Mouse (Mus musculus) forebrain, embryonic 14.5 days (tissue): ENCODE measurements around the gene Gpr157. TPM values are rescaled to one million over a fixed set of nuclear protein-coding genes. Genes with fewer than 3 reads are reported as not detected.
A peak's percentile ranks its signal among the peaks of the same experiment; 100 is the strongest.
"Not testable (repeated sequence)": the region's sequence is repeated elsewhere in the genome, so short reads cannot be mapped to it uniquely, and the experiment has no call there.

ENCODE experiments used
- ATAC-seq: fragments of 200-750 bp; cut with Nextera tagmentation; 2 replicates; pipeline ENCODE4 v1.8.0; 2017; ENCODE audit warnings: mild to moderate bottlenecking, moderate library complexity
- DNase-seq: peaks from one replicate; pipeline ENCODE4 v3.0.0-alpha.2; 2015; ENCODE audit warnings: low spot score
- H3K27ac ChIP-seq: fragments of 300-500 bp; sonication (generic); 2 replicates; pipeline ENCODE4 v1.5.1; 2014; ENCODE audit warnings: low read depth, mild to moderate bottlenecking, control low read depth, low read length, moderate library complexity
- H3K27me3 ChIP-seq: fragments of 300-500 bp; sonication (generic); replicated peaks from 2 replicates; pipeline ENCODE4 v1.6.1; 2014; ENCODE audit warnings: low read length, control low read depth, mixed read lengths; ENCODE audit not compliant: control insufficient read depth, insufficient read depth
- H3K36me3 ChIP-seq: fragments of 300-500 bp; sonication (generic); 2 replicates; pipeline ENCODE4 v1.6.1; 2014; ENCODE audit warnings: low read length, control low read depth; ENCODE audit not compliant: control insufficient read depth, insufficient read depth
- H3K4me1 ChIP-seq: fragments of 300-500 bp; sonication (generic); 2 replicates; pipeline ENCODE4 v1.6.1; 2014; ENCODE audit warnings: antibody characterized with exemption, low read length, control low read depth; ENCODE audit not compliant: control insufficient read depth, insufficient read depth
- H3K4me2 ChIP-seq: fragments of 300-500 bp; sonication (generic); 2 replicates; pipeline ENCODE4 v1.6.1; 2014; ENCODE audit warnings: mild to moderate bottlenecking, control low read depth, low read length
- H3K4me3 ChIP-seq: fragments of 300-500 bp; sonication (generic); 2 replicates; pipeline ENCODE4 v1.5.1; 2014; ENCODE audit warnings: low read depth, low read length, control low read depth
- H3K9ac ChIP-seq: fragments of 300-500 bp; sonication (generic); 2 replicates; pipeline ENCODE4 v1.6.1; 2014; ENCODE audit warnings: mild to moderate bottlenecking, low read length, control low read depth, moderate library complexity
- H3K9me3 ChIP-seq: fragments of 300-500 bp; sonication (generic); replicated peaks from 2 replicates; pipeline ENCODE4 v1.6.1; 2016; ENCODE audit warnings: low read length, control low read depth, mixed read lengths; ENCODE audit not compliant: control insufficient read depth
- WGBS: fragments of 180-500 bp; shearing (Covaris S2); extraction: QIAGEN DNeasy Blood & Tissue Kit; methylation state at CpG from one replicate; pipeline ENCODE4 v1.1.7; 2014; 5-methylcytosine and 5-hydroxymethylcytosine counted together
- polyA plus RNA-seq: library from polyadenylated mRNA; unstranded; fragments of >200 nt; fragmentation: Nextera tagmentation; extraction: Ambion mirVana; gene quantifications from 2 replicates; pipeline ENCODE4 v1.2.1, GENCODE M21; 2014

The Gpr157 gene
- polyA plus RNA-seq, result 0.05 and 0.06 TPM in 2 replicates

- peak within 1 kb of the TSS; percentile 99 for H3K4me2 ChIP-seq
- H3K9me3 ChIP-seq, result no peaks in the 10 kb centered on the region
- peaks cover 14% of the 10 kb centered on the region for H3K27me3 ChIP-seq
- WGBS, result under 1% methylated on average over 47 of the region's 56 CpGs
- peaks cover 5% of the 10 kb centered on the region; the same call in 1 of the 2 replicates for H3K4me1 ChIP-seq
- H3K4me3 ChIP-seq, result peak within 1 kb of the TSS; percentile 44
- H3K27ac ChIP-seq, result no peak within 1 kb of the TSS
- ATAC-seq (peak; percentile 96), DNase-seq (peak; percentile 93)
- H3K36me3 ChIP-seq, result no peaks in the 10 kb centered on the region
- peak within 1 kb of the TSS; percentile 56 for H3K9ac ChIP-seq
Observed at GRCm38 (mm10) chr4:150087161-150087889, at the start of gene Gpr157. Gpr157 (plus strand) TSS chr4:150087365.

- Histone ChIP-seq H3K4me2 (no peak overlapping the region), H3K36me3 (no peaks in the 10 kb centered on the region), H3K9me3 (no peaks in the 10 kb centered on the region), H3K27me3 (peaks cover 18% of the 10 kb centered on the region), H3K27ac (no peak overlapping the region), H3K4me1 (no peaks in the 10 kb centered on the region), H3K9ac (no peak overlapping the region), H3K4me3 (no peak overlapping the region)
- 87% methylated on average over 7 of the region's 7 CpGs for WGBS
- DNase-seq (no peak), ATAC-seq (no peak)
Observed at GRCm38 (mm10) chr4:150038533-150038932, 48.6 kb upstream of the Gpr157 start.

- H3K4me2 ChIP-seq, result no peak overlapping the region
- no peaks in the 10 kb centered on the region for H3K9me3 ChIP-seq
- H3K4me1 ChIP-seq, result no peaks in the 10 kb centered on the region
- no peak overlapping the region for H3K9ac ChIP-seq
- H3K36me3 ChIP-seq, result no peaks in the 10 kb centered on the region
- ATAC-seq (no peak), DNase-seq (no peak)
- WGBS, result 81% methylated on average over 9 of the region's 9 CpGs
- no peak overlapping the region for H3K4me3 ChIP-seq
- H3K27ac ChIP-seq, result no peak overlapping the region
- H3K27me3 ChIP-seq, result peaks cover 3% of the 10 kb centered on the region
Observed at GRCm38 (mm10) chr4:150040003-150040581, 47.1 kb upstream of the Gpr157 start.

DNA sequence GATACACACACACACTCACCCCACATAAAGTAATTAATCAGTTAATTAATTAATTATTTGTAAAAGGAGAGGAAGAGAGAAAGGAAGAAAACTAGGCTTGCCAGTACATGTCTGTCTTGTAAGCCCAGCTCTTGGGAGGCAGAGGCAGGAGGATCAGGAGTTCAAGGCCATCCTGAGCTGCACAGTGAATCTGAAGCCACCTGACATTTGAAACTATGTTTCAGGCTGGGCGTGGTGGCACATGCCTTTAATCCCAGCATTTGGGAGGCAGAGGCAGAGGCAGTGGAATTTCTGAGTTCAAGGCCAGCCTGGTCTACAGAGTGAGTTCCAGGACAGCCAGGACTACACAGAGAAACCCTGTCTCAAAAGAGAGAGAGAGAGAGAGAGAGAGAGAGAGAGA lies 46.3 kb upstream of the Gpr157 start:
- H3K9ac ChIP-seq, H3K27ac ChIP-seq, H3K36me3 ChIP-seq, H3K4me1 ChIP-seq, H3K4me2 ChIP-seq, DNase-seq, H3K27me3 ChIP-seq, H3K4me3 ChIP-seq, H3K9me3 ChIP-seq, ATAC-seq: not testable (repeated sequence)
- 67% methylated on average over 1 of the region's 1 CpGs for WGBS

DNA sequence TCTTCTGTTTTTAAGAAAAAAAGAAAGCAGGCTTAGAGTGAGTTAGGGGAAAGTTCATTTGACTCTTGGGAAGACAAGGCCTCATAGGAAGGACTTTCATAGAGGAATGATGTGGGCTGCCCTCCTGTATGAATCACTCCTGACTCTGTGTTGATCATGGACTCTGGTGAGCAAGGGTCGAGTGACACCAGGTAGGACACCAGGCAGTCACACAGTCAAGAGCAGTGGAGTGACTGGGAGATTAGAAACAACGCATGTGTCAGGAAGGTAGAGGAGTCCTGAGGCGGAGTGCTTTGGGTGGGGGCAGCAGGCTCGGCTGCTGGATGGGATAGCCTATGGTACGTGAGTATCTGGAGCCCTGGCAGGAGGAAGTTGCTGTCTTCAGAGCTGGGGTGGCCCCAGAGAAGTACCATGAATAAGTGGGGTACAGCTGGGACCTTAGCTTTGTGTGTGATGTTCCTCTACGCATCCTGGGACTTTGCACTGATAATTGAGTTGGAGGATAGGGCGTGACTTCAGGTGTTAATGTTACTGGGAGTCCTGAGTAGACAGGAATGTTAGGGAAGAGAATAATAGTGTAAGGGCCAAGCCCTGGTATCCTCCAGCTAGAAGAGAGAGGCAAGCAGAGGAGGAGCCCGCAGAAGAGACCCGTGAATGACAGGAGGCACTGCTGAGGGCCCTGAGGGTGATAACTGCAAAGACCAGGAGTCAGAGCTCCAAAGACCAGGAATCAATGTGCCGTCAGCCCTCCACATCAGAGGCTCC lies 45.6 kb upstream of the Gpr157 start:
- ATAC-seq (no peak), DNase-seq (no peak)
- Histone ChIP-seq H3K4me1 (no peaks in the 10 kb centered on the region), H3K9me3 (no peaks in the 10 kb centered on the region), H3K36me3 (no peaks in the 10 kb centered on the region), H3K27me3 (no peaks in the 10 kb centered on the region), H3K4me2 (no peak overlapping the region), H3K9ac (no peak overlapping the region), H3K27ac (no peak overlapping the region), H3K4me3 (no peak overlapping the region)
- WGBS, result 81% methylated on average over 10 of the region's 10 CpGs

GRCm38 (mm10) chr4:150043591-150043990 lies 43.6 kb upstream of the Gpr157 start:
- peaks cover 10% of the 10 kb centered on the region for H3K4me1 ChIP-seq
- ATAC-seq (no peak), DNase-seq (no peak)
- H3K4me2 ChIP-seq, result no peak overlapping the region
- no peaks in the 10 kb centered on the region for H3K36me3 ChIP-seq
- H3K9ac ChIP-seq, result no peak overlapping the region
- H3K4me3 ChIP-seq, result no peak overlapping the region
- H3K27ac ChIP-seq, result no peak overlapping the region
- peaks cover 13% of the 10 kb centered on the region for H3K27me3 ChIP-seq
- 97% methylated on average over 9 of the region's 9 CpGs for WGBS
- no peaks in the 10 kb centered on the region for H3K9me3 ChIP-seq

GRCm38 (mm10) chr4:150048038-150048437 lies 39.1 kb upstream of the Gpr157 start:
- Histone ChIP-seq H3K9ac (peak overlapping the region; percentile 50), H3K27me3 (peaks cover 34% of the 10 kb centered on the region), H3K9me3 (no peaks in the 10 kb centered on the region), H3K4me1 (peaks cover 14% of the 10 kb centered on the region), H3K4me2 (peak overlapping the region; percentile 59), H3K36me3 (no peaks in the 10 kb centered on the region), H3K4me3 (peak overlapping the region; percentile 39), H3K27ac (no peak overlapping the region)
- DNase-seq (peak; percentile 74), ATAC-seq (peak; percentile 67)
- under 1% methylated on average over 20 of the region's 20 CpGs for WGBS

- Histone ChIP-seq H3K4me2 (peak overlapping the region; percentile 59), H3K4me3 (peak overlapping the region; percentile 39), H3K9me3 (no peaks in the 10 kb centered on the region), H3K27ac (no peak overlapping the region), H3K9ac (peak overlapping the region; percentile 50), H3K4me1 (peaks cover 14% of the 10 kb centered on the region), H3K36me3 (no peaks in the 10 kb centered on the region), H3K27me3 (peaks cover 34% of the 10 kb centered on the region)
- DNase-seq, result peak; percentile 24
- 0 out of 2 replicates have a peak, but pooled peaks have one; percentile 20 for ATAC-seq
- under 1% methylated on average over 41 of the region's 49 CpGs for WGBS
Observed at GRCm38 (mm10) chr4:150048478-150049156, 38.5 kb upstream of the Gpr157 start.
